Mouse (Mus musculus): ENCODE results near the gene Mbnl2. TPM values are rescaled to one million over a fixed set of nuclear protein-coding genes. Genes with fewer than 3 reads are reported as not detected.

Gene Mbnl2
- total and polyA plus RNA-seq, 3 experiments, result 5.6 to 8.6 TPM; not detected in 1

- Histone ChIP-seq H3K79me2 (ENCODE audit: control insufficient read depth, insufficient read depth, low read length, poor library complexity) (no peaks in the 10 kb centered on the region), H3K9ac (ENCODE audit: control insufficient read depth, low read depth, low read length, poor library complexity, severe bottlenecking) (no peak overlapping the region), H3K36me3 (ENCODE audit: control insufficient read depth in 1 of 2, insufficient read depth in 2 of 2, low read length in 2 of 2) (no peaks in the 10 kb centered on the region), H3K4me1 (ENCODE audit: control insufficient read depth in 1 of 2, insufficient read depth in 2 of 2, low read length in 2 of 2) (no peaks in the 10 kb centered on the region), H3K27ac (ENCODE audit: control insufficient read depth, low read depth, low read length) (no peak overlapping the region), H3K4me3 (ENCODE audit: control insufficient read depth in 1 of 2, insufficient read depth in 1 of 2, low read depth in 2 of 2, low read length in 2 of 2) (no peak overlapping the region), H3K27me3 (ENCODE audit: control insufficient read depth in 1 of 2, insufficient read depth in 2 of 2, low read length in 2 of 2) (no peaks in the 10 kb centered on the region), H3K9me3 (replicated peaks; ENCODE audit: insufficient read depth, low read length) (no peaks in the 10 kb centered on the region)
- DNase-seq (ENCODE audit: low read depth, low spot score), result no peak
- TF ChIP-seq RAD21 (IDR thresholded peaks at IDR 0.05; ENCODE audit: low read depth, low read length) (peak; percentile 1; the same call in 1 of the 2 replicates), USF1 (IDR thresholded peaks at IDR 0.05; ENCODE audit: low read depth, low read length) (no peak), POLR2A (IDR thresholded peaks at IDR 0.05; ENCODE audit: control insufficient read depth in 1 of 2, insufficient read depth in 1 of 2, low read depth in 1 of 2, low read length in 2 of 2, poor library complexity in 1 of 2) (no peak), CTCF (IDR thresholded peaks at IDR 0.05 in 2 of 3, conservative IDR thresholded peaks at IDR 0.05 in 1 of 3; ENCODE audit: control insufficient read depth in 1 of 3, insufficient read depth in 1 of 3, low read depth in 2 of 3, low read length in 3 of 3, poor library complexity in 1 of 3, severe bottlenecking in 1 of 3) (peak in 2 of 3 experiments; percentile 8 to 10; a peak in 2 of 6 replicates)
Measured at GRCm38 (mm10) chr14:120256146-120256545, 19.3 kb upstream of the Mbnl2 start.

GRCm38 (mm10) chr14:120256623-120257384, 18.7 kb upstream of the Mbnl2 start:
- no peak overlapping the region for H3K4me3 ChIP-seq (ENCODE audit: control insufficient read depth in 1 of 2, insufficient read depth in 1 of 2, low read depth in 2 of 2, low read length in 2 of 2)
- no peaks in the 10 kb centered on the region for H3K27me3 ChIP-seq (ENCODE audit: control insufficient read depth in 1 of 2, insufficient read depth in 2 of 2, low read length in 2 of 2)
- H3K79me2 ChIP-seq (ENCODE audit: control insufficient read depth, insufficient read depth, low read length, poor library complexity), result no peaks in the 10 kb centered on the region
- H3K9ac ChIP-seq (ENCODE audit: control insufficient read depth, low read depth, low read length, poor library complexity, severe bottlenecking), result no peak overlapping the region
- no peaks in the 10 kb centered on the region for H3K36me3 ChIP-seq (ENCODE audit: control insufficient read depth in 1 of 2, insufficient read depth in 2 of 2, low read length in 2 of 2)
- no peak for DNase-seq (ENCODE audit: low read depth, low spot score)
- H3K4me1 ChIP-seq (ENCODE audit: control insufficient read depth in 1 of 2, insufficient read depth in 2 of 2, low read length in 2 of 2), result no peaks in the 10 kb centered on the region
- H3K27ac ChIP-seq (ENCODE audit: control insufficient read depth, low read depth, low read length), result no peak overlapping the region
- TF ChIP-seq MEF2A (IDR thresholded peaks at IDR 0.05; ENCODE audit: extremely low read depth, insufficient replicate concordance, low read depth, low read length, poor library complexity, severe bottlenecking), result no peak
- TF ChIP-seq ZC3H11A (IDR thresholded peaks at IDR 0.05; ENCODE audit: low read depth, low read length), result no peak
- TF ChIP-seq MAZ (IDR thresholded peaks at IDR 0.05; ENCODE audit: low read depth, low read length), result no peak
- TF ChIP-seq CHD2 (IDR thresholded peaks at IDR 0.05; ENCODE audit: low read length), result no peak
- TF ChIP-seq GATA1 (IDR thresholded peaks at IDR 0.05; ENCODE audit: low read depth, low read length), result no peak
- TF ChIP-seq TBP (IDR thresholded peaks at IDR 0.05; ENCODE audit: low read depth, low read length), result no peak
- TF ChIP-seq RAD21 (IDR thresholded peaks at IDR 0.05; ENCODE audit: low read depth, low read length), result no peak
- no peak for TF ChIP-seq ZNF384 (IDR thresholded peaks at IDR 0.05; ENCODE audit: low read depth, low read length)
- TF ChIP-seq SIN3A (IDR thresholded peaks at IDR 0.05; ENCODE audit: low read length), result no peak
- no peak for TF ChIP-seq ELF1 (IDR thresholded peaks at IDR 0.05; ENCODE audit: low read depth, low read length)
- no peak for TF ChIP-seq JUND (IDR thresholded peaks at IDR 0.05; ENCODE audit: low read depth, low read length)
- TF ChIP-seq NELFE (IDR thresholded peaks at IDR 0.05; ENCODE audit: low read depth, low read length), result no peak
- no peaks in the 10 kb centered on the region for H3K9me3 ChIP-seq (replicated peaks; ENCODE audit: insufficient read depth, low read length)

Data from MEL (cell line).